Mouse (Mus musculus) stomach, postnatal 0 days (tissue): ENCODE data around the gene Padi1. TPM values are rescaled to one million over a fixed set of nuclear protein-coding genes. Genes with fewer than 3 reads are reported as not detected.

ENCODE experiments used
- ATAC-seq: fragments of 200-750 bp; cut with Nextera tagmentation; 2 replicates; pipeline ENCODE4 v1.8.0; 2017; ENCODE audit not compliant: low FRiP score, low TSS enrichment
- DNase-seq: peaks from one replicate; pipeline ENCODE4 v3.0.0-alpha.2; 2016; ENCODE audit warnings: low spot score
- H3K27ac ChIP-seq: fragments of 300-500 bp; sonication (generic); replicated peaks from 2 replicates; pipeline ENCODE4 v1.5.1; 2014; ENCODE audit warnings: mild to moderate bottlenecking, control low read depth
- H3K27me3 ChIP-seq: fragments of 300-500 bp; sonication (generic); 2 replicates; pipeline ENCODE4 v1.6.1; 2014; ENCODE audit warnings: low read length; ENCODE audit not compliant: control insufficient read depth, insufficient read depth
- H3K36me3 ChIP-seq: fragments of 300-500 bp; sonication (generic); 2 replicates; pipeline ENCODE4 v1.6.1; 2014; ENCODE audit warnings: low read length, mixed read lengths; ENCODE audit not compliant: control insufficient read depth, insufficient read depth
- H3K4me1 ChIP-seq: fragments of 300-500 bp; sonication (generic); replicated peaks from 2 replicates; pipeline ENCODE4 v1.6.1; 2014; ENCODE audit warnings: antibody characterized with exemption; ENCODE audit not compliant: control insufficient read depth, insufficient read depth
- H3K4me2 ChIP-seq: fragments of 300-500 bp; sonication (generic); replicated peaks from 2 replicates; pipeline ENCODE4 v1.6.1; 2014; ENCODE audit warnings: low read depth, mild to moderate bottlenecking, control low read depth, moderate library complexity
- H3K4me3 ChIP-seq: fragments of 300-500 bp; sonication (generic); 2 replicates; pipeline ENCODE4 v1.5.1; 2014; ENCODE audit warnings: low read depth, low read length, control low read depth
- H3K9ac ChIP-seq: fragments of 300-500 bp; sonication (generic); 2 replicates; pipeline ENCODE4 v1.6.1; 2014; ENCODE audit warnings: mild to moderate bottlenecking, low read length, control low read depth, mixed read lengths
- H3K9me3 ChIP-seq: fragments of 300-500 bp; sonication (generic); 2 replicates; pipeline ENCODE4 v1.6.1; 2016; ENCODE audit warnings: low read length; ENCODE audit not compliant: control insufficient read depth
- CTCF ChIP-seq: IDR thresholded peaks from 2 replicates; pipeline ENCODE4 v1.5.1; 2016; ENCODE audit warnings: antibody characterized with exemption, low read depth, mild to moderate bottlenecking, moderate library complexity
- EP300 ChIP-seq: optimal IDR thresholded peaks from 2 replicates; pipeline ENCODE3; 2016; ENCODE audit warnings: antibody characterized with exemption
- WGBS: fragments of 180-500 bp; shearing (Covaris S2); extraction: QIAGEN DNeasy Blood & Tissue Kit; methylation state at CpG from one replicate; pipeline ENCODE4 v1.1.7; 2014; 5-methylcytosine and 5-hydroxymethylcytosine counted together
- polyA plus RNA-seq: library from polyadenylated mRNA; unstranded; fragments of >200 nt; fragmentation: Nextera tagmentation; extraction: Ambion mirVana; gene quantifications from 2 replicates; pipeline ENCODE4 v1.2.1, GENCODE M21; 2015

Gene Padi1
- polyA plus RNA-seq, 1 experiment from 2014 or later = 1.3 TPM

DNA sequence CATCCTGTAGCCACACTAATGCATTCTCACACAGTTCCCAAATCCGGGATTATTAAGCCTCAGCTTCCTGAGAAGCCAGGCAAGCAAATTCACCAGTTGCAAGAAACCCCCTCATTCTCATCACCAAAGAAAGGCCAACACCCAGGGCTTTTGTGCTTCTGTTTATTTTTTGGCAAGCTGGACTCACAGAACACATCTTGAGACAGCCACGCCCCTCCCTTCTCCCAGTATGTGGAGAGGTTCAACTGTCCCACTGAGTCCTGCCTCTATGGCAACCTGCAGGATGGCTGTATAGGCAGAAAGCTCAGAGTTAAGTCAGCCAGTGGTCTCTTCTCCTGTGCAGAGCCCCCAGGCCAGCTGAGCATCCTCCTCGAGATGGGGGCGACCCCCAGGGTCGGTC lies 60.4 kb downstream of the Padi1 start:
- H3K27me3 ChIP-seq = no peaks in the 10 kb centered on the region
- H3K9me3 ChIP-seq = no peaks in the 10 kb centered on the region
- no peak overlapping the region for H3K4me3 ChIP-seq
- H3K4me1 ChIP-seq = no peaks in the 10 kb centered on the region
- DNase-seq (no peak), ATAC-seq (no peak)
- no peak overlapping the region for H3K4me2 ChIP-seq
- no peaks in the 10 kb centered on the region for H3K36me3 ChIP-seq
- no peak for TF ChIP-seq CTCF
- no peak for TF ChIP-seq EP300
- WGBS = 58% methylated on average over 5 of the region's 5 CpGs
- H3K27ac ChIP-seq = no peak overlapping the region
- no peak overlapping the region for H3K9ac ChIP-seq

- Histone ChIP-seq H3K9ac (no peak overlapping the region), H3K27ac (no peak overlapping the region), H3K4me1 (no peaks in the 10 kb centered on the region), H3K4me3 (no peak overlapping the region), H3K9me3 (no peaks in the 10 kb centered on the region), H3K27me3 (no peaks in the 10 kb centered on the region), H3K36me3 (no peaks in the 10 kb centered on the region), H3K4me2 (no peak overlapping the region)
- TF ChIP-seq EP300 (no peak), CTCF (no peak)
- 95% methylated on average over 9 of the region's 9 CpGs for WGBS
- no peak for ATAC-seq
- DNase-seq = no peak
These were observed 61.2 kb downstream of the Padi1 start for GRCm38 (mm10) chr4:140784292-140784945.

DNA sequence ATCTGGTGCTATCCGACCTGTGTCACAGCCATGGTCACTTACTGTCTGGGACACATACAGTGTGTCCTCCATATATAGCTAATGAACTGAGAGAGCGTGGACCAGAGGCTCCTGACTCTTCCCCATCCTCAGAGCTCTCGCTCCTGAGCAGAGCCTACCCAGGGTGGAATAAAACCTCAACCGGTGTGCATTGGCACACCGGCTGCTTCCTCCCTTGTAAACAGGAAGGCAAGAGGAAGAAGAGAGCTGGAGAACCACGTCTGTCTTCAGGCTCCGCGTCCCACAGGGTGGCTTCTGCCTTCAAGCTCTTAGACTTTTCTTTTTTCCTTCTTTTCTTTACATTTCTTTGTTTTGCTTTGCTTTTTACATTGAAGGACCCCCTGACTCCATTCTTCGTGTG lies 62.8 kb downstream of the Padi1 start:
- Histone ChIP-seq H3K4me1 (no peaks in the 10 kb centered on the region), H3K4me2 (no peak overlapping the region), H3K9me3 (no peaks in the 10 kb centered on the region), H3K4me3 (no peak overlapping the region), H3K36me3 (no peaks in the 10 kb centered on the region), H3K27ac (no peak overlapping the region), H3K9ac (no peak overlapping the region), H3K27me3 (no peaks in the 10 kb centered on the region)
- WGBS = 79% methylated on average over 9 of the region's 9 CpGs
- no peak for DNase-seq
- TF ChIP-seq EP300 = no peak
- no peak for TF ChIP-seq CTCF
- ATAC-seq = no peak

DNA sequence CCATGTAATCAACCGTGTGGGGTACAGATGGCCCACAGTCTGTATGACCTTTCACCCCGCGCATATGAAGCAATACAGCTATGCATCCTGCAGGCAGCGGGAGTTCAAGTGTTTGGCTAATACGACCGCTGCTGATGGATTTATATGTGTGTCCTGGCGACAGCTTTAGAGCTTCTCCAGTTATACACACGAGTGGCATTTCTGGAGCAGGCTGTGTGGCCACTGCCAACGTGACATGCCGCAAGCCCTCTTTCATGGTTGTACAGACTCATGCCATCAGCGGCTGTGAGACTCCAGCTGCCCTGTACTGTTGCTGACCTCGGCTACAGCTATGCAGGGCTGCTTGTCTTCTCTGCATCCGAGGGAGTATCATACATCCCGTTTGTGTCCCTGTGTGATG lies 65.1 kb downstream of the Padi1 start:
- H3K4me2 ChIP-seq = no peak overlapping the region
- DNase-seq = no peak
- WGBS = 73% methylated on average over 14 of the region's 14 CpGs
- ATAC-seq = no peak
- TF ChIP-seq CTCF (no peak), EP300 (no peak)
- H3K9me3 ChIP-seq = no peaks in the 10 kb centered on the region
- H3K4me3 ChIP-seq = no peak overlapping the region
- no peak overlapping the region for H3K27ac ChIP-seq
- H3K36me3 ChIP-seq = no peaks in the 10 kb centered on the region
- H3K27me3 ChIP-seq = no peaks in the 10 kb centered on the region
- no peaks in the 10 kb centered on the region for H3K4me1 ChIP-seq
- no peak overlapping the region for H3K9ac ChIP-seq

- TF ChIP-seq EP300 (no peak), CTCF (no peak)
These were observed 65.7 kb downstream of the Padi1 start for GRCm38 (mm10) chr4:140779803-140780397.

GRCm38 (mm10) chr4:140776623-140777022 lies 69.0 kb downstream of the Padi1 start:
- Histone ChIP-seq H3K4me2 (no peak overlapping the region), H3K4me3 (no peak overlapping the region), H3K27me3 (no peaks in the 10 kb centered on the region), H3K9me3 (no peaks in the 10 kb centered on the region), H3K4me1 (no peaks in the 10 kb centered on the region), H3K9ac (no peak overlapping the region), H3K36me3 (no peaks in the 10 kb centered on the region), H3K27ac (no peak overlapping the region)
- 66% methylated on average over 13 of the region's 13 CpGs for WGBS
- ATAC-seq (no peak), DNase-seq (no peak)
- TF ChIP-seq CTCF (no peak), EP300 (no peak)

More at GRCm38 (mm10) chr4:140779803-140780397, 65.7 kb downstream of the Padi1 start:
- Histone ChIP-seq H3K27ac (no peak overlapping the region), H3K9ac (no peak overlapping the region), H3K27me3 (no peaks in the 10 kb centered on the region), H3K9me3 (no peaks in the 10 kb centered on the region), H3K4me2 (no peak overlapping the region), H3K36me3 (no peaks in the 10 kb centered on the region), H3K4me3 (no peak overlapping the region), H3K4me1 (no peaks in the 10 kb centered on the region)
- DNase-seq (no peak), ATAC-seq (0 out of 2 replicates have a peak, but pooled peaks have one; percentile 11)
- WGBS = 26% methylated on average over 19 of the region's 19 CpGs
